ENCODE assay signal across 21 mouse cellular contexts in the genomic region with DNA sequence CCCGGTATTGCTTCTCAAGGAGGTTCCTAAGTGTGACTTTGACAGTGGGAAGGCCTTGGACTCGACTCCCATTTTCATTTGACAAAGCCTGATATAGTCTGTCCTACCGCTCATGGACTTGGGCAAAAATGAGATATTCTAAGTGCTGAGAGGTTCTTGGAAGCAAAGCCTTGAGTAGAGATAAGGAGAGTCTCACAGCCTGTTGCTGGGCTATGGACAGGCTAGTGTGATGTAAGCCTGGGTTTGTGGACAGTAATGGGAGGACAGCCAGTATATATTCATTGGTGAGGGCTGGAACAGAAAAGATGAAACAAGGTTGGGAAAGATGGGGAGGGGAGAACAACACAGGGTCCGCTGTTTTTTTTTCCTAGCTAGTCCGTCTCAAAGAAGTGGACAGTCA.
DNase-seq lines count a peak whose midpoint lies in the region; ATAC-seq and TF ChIP-seq lines count a peak whose summit lies in the region.
"Had no signal": no experiment of that assay in that cellular context is flagged by ENCODE, and none has a peak within 500 bp of the region (broad histone marks: within the 10 kb centered on the region; RNA-seq: fewer than 3 reads in every experiment).

No protein-coding gene starts in this region.

- no peaks in the 10 kb centered on the region for H3K36me3 ChIP-seq in lung, embryonic 14.5 days (ENCODE audit: insufficient read depth)
- H3K36me3 ChIP-seq in heart, postnatal 0 days (replicated peaks; ENCODE audit: control insufficient read depth, insufficient read depth, low read length) = no peaks in the 10 kb centered on the region
- H3K36me3 ChIP-seq: G1E; midbrain, embryonic 10.5 days had no signal

- H3K27me3 ChIP-seq in lung, embryonic 14.5 days (ENCODE audit: insufficient read depth, low read length) = no peaks in the 10 kb centered on the region
- no peaks in the 10 kb centered on the region for H3K27me3 ChIP-seq in heart, postnatal 0 days (ENCODE audit: control insufficient read depth, insufficient read depth, low read length)

- H3K9me3 ChIP-seq in lung, embryonic 14.5 days (ENCODE audit: low read depth, low read length) = no peaks in the 10 kb centered on the region
- H3K9me3 ChIP-seq in heart, postnatal 0 days (replicated peaks; ENCODE audit: control insufficient read depth, low read length) = no peaks in the 10 kb centered on the region
- H3K9me3 ChIP-seq: midbrain, embryonic 10.5 days had no signal

- no peak for TF ChIP-seq CTCF in lung, embryonic 14.5 days (IDR thresholded peaks at IDR 0.05; ENCODE audit: low read depth)
- no peak for TF ChIP-seq CTCF in lung, adult 2 months (IDR thresholded peaks at IDR 0.05; ENCODE audit: insufficient read depth, low read length)
- TF ChIP-seq CTCF in heart, postnatal 0 days (IDR thresholded peaks at IDR 0.05; ENCODE audit: low read depth) = no peak

- no peak for TF ChIP-seq POLR2A in lung, adult 2 months (IDR thresholded peaks at IDR 0.05; ENCODE audit: borderline replicate concordance, extremely low read depth, low read depth, low read length)

- H3K4me3 ChIP-seq in lung, embryonic 14.5 days (ENCODE audit: low read depth, low read length) = no peak overlapping the region
- no peak overlapping the region for H3K4me3 ChIP-seq in lung, adult 2 months (replicated peaks; ENCODE audit: extremely low read depth, low read depth, low read length)
- no peak overlapping the region for H3K4me3 ChIP-seq in heart, postnatal 0 days (ENCODE audit: low read depth, low read length)
- H3K4me3 ChIP-seq: midbrain, embryonic 10.5 days had no signal

- H3K4me1 ChIP-seq in lung, embryonic 14.5 days (ENCODE audit: insufficient read depth) = no peaks in the 10 kb centered on the region
- no peaks in the 10 kb centered on the region for H3K4me1 ChIP-seq in lung, adult 2 months (ENCODE audit: control insufficient read depth, insufficient read depth, low read length)
- no peaks in the 10 kb centered on the region for H3K4me1 ChIP-seq in heart, postnatal 0 days (ENCODE audit: control insufficient read depth, insufficient read depth)
- H3K4me1 ChIP-seq: midbrain, embryonic 10.5 days had no signal

- DNase-seq in heart, adult 8-10 months (ENCODE audit: low spot score) = peak; percentile 21
- DNase-seq in heart, postnatal 25 days (ENCODE audit: low spot score) = no peak
- peak; percentile 44 for DNase-seq in lung, embryonic 14.5 days
- no peak for DNase-seq in lung, adult 2 months
- peak; percentile 28 for DNase-seq in adipocyte (ENCODE audit: low spot score)
- peak; percentile 52 for DNase-seq in heart, postnatal 0 days (ENCODE audit: low spot score)
- DNase-seq: adrenal gland, postnatal 25 days; cerebellum, adult 11-12 months; cerebellum, postnatal 25 days; embryo, embryonic 11 days; gastrocnemius, postnatal 25 days; retina, postnatal 1 day; thymus, postnatal 14 days had no signal

- 67% methylated on average over 5 of the region's 5 CpGs for WGBS in lung, embryonic 14.5 days
- 76% methylated on average over 5 of the region's 5 CpGs for WGBS in lung, adult 2 months
- WGBS in heart, postnatal 0 days = 49% methylated on average over 5 of the region's 5 CpGs

- intact Hi-C loops in heart, postnatal 25 days (cut with DNase I) = no loop called here

- no peak overlapping the region for H3K4me2 ChIP-seq in lung, embryonic 14.5 days
- no peak overlapping the region for H3K4me2 ChIP-seq in heart, postnatal 0 days (ENCODE audit: low read depth, low read length)

- TF ChIP-seq EP300 in heart, postnatal 0 days (IDR thresholded peaks at IDR 0.05; ENCODE audit: low read depth) = no peak

- ATAC-seq in lung, embryonic 14.5 days (ENCODE audit: insufficient read depth) = peak; percentile 78
- ATAC-seq in heart, postnatal 0 days (ENCODE audit: insufficient read depth, low read depth) = peak; percentile 62; the same call in 1 of the 2 replicates
- ATAC-seq in erythroblast, adult 5-6 weeks (replicated peaks; ENCODE audit: low FRiP score, poor library complexity, severe bottlenecking) = no peak
- ATAC-seq: forebrain, embryonic 16.5 days; hindbrain, postnatal 0 days; intestine, postnatal 0 days had no signal

- H3K27ac ChIP-seq in lung, embryonic 14.5 days (ENCODE audit: low read depth) = no peak overlapping the region
- H3K27ac ChIP-seq in heart, postnatal 0 days (ENCODE audit: low read depth) = no peak overlapping the region
- H3K27ac ChIP-seq: hindbrain, postnatal 0 days; liver, embryonic 14.5 days; macrophage; midbrain, embryonic 10.5 days had no signal

- no peak overlapping the region for H3K9ac ChIP-seq in lung, embryonic 14.5 days
- H3K9ac ChIP-seq in heart, postnatal 0 days (replicated peaks; ENCODE audit: low read depth, low read length) = no peak overlapping the region
- H3K9ac ChIP-seq: liver, embryonic 14.5 days had no signal

Comparison
In these comparisons a context has a peak if more than half of its experiments do, and no peak if none do; other contexts are left out.
1. DNase-seq: peak in heart, adult 8-10 months (single experiment), lung, embryonic 14.5 days (single experiment), adipocyte (single experiment) and heart, postnatal 0 days (single experiment); none in heart, postnatal 25 days (single experiment) and lung, adult 2 months (single experiment).